Mouse (Mus musculus) megakaryocyte-erythroid progenitor cell, adult 5-6 weeks (primary cell): ENCODE measurements at regions not wholly inside any gene's neighbourhood (a gene's known extent, or its start where the extent isn't known, plus 50 kb on each side); places are given as distances from the start of the nearest gene placed in this dataset.

ENCODE experiments used
- ATAC-seq: replicated peaks from 2 replicates; pipeline ENCODE4 v1.8.0; 2016; ENCODE audit warnings: mild to moderate bottlenecking, inconsistent platforms; ENCODE audit not compliant: severe bottlenecking, poor library complexity, low FRiP score, low TSS enrichment

DNA sequence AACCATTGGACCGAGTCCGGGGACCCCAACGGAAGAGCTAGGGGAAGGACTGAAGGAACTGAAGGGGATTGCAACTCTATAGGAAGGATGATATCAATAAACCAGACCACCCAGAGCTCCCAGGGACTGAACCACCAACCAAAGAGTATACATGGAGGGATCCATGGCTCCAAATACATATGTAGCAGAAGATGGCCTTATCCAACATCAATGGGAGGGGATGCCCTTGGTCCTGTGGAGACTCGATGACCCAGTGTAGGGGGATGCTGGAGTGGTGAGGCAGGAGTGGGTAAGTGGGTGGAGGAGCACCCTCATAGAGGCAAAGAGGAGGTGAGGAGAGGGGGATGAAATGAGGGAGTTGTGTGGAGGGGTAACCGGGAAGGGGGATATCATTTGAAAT is 54.5 kb upstream of the Slc38a2 start:
- no peak for ATAC-seq

DNA sequence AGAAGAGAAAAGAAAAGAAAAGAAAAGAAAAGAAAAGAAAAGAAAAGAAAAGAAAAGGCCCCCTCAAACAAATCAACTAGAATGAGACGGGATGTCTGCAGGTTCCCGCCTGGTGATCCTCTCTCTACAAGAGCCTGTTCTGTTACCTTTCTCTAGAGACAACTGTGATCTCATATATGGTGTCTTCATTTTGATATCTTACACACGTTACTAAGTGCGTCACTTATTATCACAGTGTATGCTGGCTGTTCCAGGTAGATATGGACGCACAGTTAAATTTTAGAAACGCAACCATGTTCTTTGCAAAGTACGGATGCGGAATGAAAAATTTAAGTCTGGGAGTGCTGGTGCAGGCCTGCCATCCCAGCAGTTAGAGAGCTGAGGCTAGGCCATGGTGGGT is 53.2 kb upstream of the Slc38a2 start:
- no peak for ATAC-seq

- ATAC-seq: no peak
Measured at GRCm38 (mm10) chr15:96752062-96752358, 52.5 kb upstream of the Slc38a2 start.

GRCm38 (mm10) chr15:96751243-96752061 is 51.9 kb upstream of the Slc38a2 start:
- 0 out of 2 replicates have a peak, but pooled peaks have one; percentile 16 for ATAC-seq

DNA sequence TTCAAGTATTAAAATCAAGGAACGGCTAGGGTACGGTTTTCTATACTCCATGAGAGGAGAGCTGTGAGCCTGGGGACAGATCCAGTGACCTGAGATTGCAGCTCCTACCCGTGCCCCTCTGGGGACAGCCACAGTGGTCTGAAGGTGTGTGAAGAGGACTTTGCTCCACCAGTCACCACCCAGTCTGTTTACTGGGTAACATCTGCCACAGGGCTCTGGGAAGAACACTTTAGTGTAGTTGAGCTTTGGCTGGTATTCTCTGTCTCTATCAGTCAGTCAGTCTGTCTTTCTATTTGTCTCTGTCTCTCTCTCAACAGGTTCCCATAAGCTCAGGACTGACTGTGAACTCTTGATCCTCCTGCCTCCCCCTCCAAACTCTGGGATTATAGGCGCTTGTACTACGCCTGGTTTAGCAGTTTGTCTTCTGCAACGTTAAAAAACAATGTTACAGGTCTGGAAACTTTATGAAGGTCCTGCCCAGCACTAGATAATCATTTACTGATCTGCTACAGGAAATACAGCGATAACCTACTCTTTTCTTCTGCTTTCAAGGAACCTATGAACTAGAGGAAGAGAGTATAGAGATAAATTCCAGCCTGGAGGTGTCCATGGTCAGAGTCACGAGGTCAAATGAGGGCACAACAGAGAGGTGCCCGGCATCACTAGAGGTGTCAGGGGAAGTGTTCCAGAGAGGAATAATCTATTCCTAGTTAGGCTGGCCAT is 50.2 kb upstream of the Slc38a2 start:
- no peak for ATAC-seq
